Mouse (Mus musculus): ENCODE results near the gene Rab11b. TPM values are rescaled to one million over a fixed set of nuclear protein-coding genes. Genes with fewer than 3 reads are reported as not detected.
A peak's percentile ranks its signal among the peaks of the same experiment; 100 is the strongest.

The Rab11b gene
- polyA plus RNA-seq (2012; rRNA removed), result 633 and 642 TPM in 2 replicates

DNA sequence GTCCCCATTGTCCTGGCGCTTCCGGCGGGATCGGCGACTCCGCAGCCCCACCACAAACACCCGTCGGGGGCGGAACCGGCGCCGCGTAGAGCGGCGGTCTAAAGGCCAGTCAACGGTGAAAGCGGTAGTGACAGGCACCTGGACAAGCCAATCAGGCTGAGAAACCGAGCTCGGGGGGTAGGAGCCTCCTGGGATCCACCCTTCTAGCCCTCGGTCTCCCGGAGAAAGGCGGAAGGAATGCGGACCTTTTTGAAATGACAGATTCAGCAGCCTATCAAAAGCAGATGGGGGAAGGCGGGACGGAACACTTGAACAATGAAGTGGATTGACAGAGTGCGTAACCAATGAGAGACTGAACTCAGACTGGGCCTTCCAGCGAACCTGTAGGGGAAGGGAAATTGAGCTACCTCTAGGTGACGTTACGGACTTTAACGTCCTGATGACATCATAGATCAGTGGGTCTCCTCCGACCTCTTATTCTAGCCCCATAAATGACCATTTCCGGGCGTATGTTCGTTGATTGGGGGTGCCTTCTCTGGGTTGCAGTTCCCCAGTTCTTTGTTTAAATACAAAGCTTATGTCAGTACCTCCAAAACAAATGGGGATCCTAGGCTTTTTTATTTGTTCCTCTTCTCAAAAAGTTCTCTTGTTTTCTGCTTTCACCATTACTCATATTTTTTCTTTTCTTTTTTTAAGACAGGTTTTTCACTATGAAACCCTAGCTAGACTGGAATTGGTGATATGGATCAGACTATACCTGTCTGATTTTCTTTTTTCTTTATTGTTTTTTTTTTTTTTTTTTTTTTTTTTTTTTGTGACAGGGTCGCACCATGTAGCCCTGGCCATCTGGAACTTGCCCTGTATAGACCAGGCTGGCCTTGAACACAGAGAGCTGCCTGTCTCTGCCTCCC is at the start of gene Rab11b:
Gene Rab11b, minus strand, starts transcription at position 276 of the 911 bp plus-strand sequence.
- no peak for TF ChIP-seq CTCF (IDR thresholded peaks at IDR 0.05; ENCODE audit: borderline replicate concordance, extremely low read depth, insufficient read depth, insufficient read length)
- no peak; the same call in 1 of the 2 replicates for TF ChIP-seq POLR2A (IDR thresholded peaks at IDR 0.05; ENCODE audit: borderline replicate concordance, extremely low read depth, insufficient read depth, insufficient read length, poor library complexity, severe bottlenecking)
- DNase-seq (ENCODE audit: low read depth), result peak; percentile 100

DNA sequence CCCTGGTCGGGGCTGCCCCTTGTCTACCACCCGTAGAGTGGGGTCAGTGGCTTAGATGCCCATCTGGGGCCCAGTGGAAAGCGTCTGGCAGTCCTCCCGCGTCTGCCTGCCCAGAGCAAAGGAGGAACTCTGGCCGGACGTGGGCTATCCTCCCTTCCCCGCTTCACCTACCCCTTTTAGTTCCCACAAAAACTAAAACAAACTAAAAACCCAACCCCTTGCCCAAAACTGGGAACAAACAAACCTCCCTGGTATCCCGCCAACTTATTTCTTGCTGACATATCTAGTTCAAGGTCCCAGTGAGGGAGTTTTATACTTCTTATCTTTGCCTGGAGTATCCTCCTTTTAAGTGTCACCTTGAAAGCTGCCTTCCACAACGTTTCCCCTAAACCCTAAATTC is 47.9 kb upstream of the Rab11b start:
- DNase-seq (ENCODE audit: low read depth), result no peak
- TF ChIP-seq CTCF (IDR thresholded peaks at IDR 0.05; ENCODE audit: borderline replicate concordance, extremely low read depth, insufficient read depth, insufficient read length) (no peak), POLR2A (IDR thresholded peaks at IDR 0.05; ENCODE audit: borderline replicate concordance, extremely low read depth, insufficient read depth, insufficient read length, poor library complexity, severe bottlenecking) (no peak)

DNA sequence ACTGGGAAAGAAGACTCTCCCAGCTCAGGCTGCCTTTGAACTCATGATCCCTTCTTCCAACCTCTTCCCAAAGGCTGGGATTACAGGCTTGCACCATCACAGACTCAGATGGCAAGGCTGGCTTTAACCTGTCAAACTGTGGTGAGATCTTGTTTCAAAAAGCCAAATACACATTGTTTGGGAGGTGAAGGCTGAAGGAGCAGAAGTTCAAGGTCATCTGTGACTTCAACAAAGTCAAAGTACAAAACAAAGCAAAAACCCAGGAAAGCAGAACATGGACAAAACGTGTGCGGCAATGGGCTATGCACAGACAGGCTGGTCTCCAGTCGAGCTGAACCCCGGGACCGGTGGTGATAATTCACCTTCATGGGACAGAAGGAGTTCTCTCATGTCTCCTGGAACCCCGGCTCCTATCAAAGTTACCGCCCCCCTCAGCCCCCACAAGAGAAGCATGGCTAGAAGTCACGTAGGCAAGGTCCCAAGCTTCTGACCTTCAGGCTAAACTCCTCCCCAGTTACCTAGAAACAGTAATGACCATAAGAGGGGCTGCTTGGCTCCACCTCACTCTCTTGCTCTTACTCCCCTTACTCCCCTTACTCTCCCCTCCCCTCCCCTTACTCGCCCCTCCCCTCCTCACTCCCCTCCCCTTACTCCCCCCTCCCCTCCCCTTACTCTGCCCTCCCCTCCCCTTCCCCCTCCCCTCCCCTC is 47.0 kb upstream of the Rab11b start:
- no peak for DNase-seq (ENCODE audit: low read depth)
- TF ChIP-seq POLR2A (IDR thresholded peaks at IDR 0.05; ENCODE audit: borderline replicate concordance, extremely low read depth, insufficient read depth, insufficient read length, poor library complexity, severe bottlenecking) (no peak), CTCF (IDR thresholded peaks at IDR 0.05; ENCODE audit: borderline replicate concordance, extremely low read depth, insufficient read depth, insufficient read length) (no peak)

DNA sequence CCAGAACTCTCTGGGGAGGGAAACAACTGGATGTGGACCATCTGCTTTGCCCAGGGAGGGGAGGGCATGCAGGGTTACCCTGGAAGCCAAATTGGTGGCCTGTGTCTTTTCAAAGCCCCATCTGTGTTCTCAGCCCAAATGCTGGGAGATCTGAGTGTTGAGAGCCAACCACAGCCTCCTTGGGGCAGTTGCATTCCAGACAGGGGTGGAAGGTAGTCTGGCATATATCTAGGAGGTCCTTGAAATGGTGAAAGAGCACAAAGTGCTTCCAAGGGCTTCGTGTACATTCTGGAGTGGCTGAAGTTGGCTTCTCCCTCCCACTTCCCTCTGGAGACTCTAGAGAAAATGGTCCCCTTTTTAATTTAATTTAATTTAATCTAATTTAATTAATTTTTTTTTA is 44.4 kb upstream of the Rab11b start:
- TF ChIP-seq POLR2A (IDR thresholded peaks at IDR 0.05; ENCODE audit: borderline replicate concordance, extremely low read depth, insufficient read depth, insufficient read length, poor library complexity, severe bottlenecking) (no peak), CTCF (IDR thresholded peaks at IDR 0.05; ENCODE audit: borderline replicate concordance, extremely low read depth, insufficient read depth, insufficient read length) (no peak)
- DNase-seq (ENCODE audit: low read depth), result no peak

DNA sequence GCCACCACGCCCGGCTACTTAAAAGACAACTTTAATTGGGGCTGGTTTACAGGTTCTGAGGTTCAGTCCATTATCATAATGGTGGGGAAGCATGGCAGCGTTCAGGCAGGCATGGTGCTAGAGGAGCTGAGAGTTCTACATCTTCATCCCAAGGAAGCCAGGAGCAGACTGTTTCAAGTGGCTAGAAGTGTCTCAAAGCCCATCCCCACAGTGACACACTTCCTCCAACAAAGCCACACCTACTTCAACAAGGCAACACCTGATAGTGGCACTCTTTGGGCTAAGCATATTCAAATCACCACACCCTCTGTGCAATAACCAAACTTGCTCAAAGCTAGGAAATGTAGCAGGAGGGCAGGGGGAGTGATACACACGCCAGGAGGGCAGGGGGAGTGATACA is 43.9 kb upstream of the Rab11b start:
- no peak for TF ChIP-seq CTCF (IDR thresholded peaks at IDR 0.05; ENCODE audit: borderline replicate concordance, extremely low read depth, insufficient read depth, insufficient read length)
- no peak for TF ChIP-seq POLR2A (IDR thresholded peaks at IDR 0.05; ENCODE audit: borderline replicate concordance, extremely low read depth, insufficient read depth, insufficient read length, poor library complexity, severe bottlenecking)
- DNase-seq (ENCODE audit: low read depth), result no peak

DNA sequence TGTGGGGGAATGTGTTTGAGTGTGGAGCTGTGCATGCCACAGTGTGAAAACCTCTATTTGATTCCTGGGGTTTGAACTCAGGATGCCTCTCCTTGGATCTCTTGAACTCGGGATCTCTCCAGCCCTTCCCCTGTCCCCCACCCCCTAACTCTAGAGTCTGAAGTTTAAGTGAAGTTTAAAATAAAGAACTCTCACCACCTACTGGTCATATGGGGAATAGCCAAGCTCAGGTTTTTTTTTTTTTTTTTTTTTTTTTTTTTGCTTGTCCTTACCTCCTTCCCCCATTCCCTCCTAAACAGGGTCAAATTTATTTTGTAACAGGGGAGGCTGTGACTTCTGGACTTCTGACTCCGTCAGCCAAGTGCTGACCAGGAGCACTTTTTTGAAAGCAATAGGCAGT is 41.9 kb upstream of the Rab11b start:
- DNase-seq (ENCODE audit: low read depth), result peak; percentile 45

DNA sequence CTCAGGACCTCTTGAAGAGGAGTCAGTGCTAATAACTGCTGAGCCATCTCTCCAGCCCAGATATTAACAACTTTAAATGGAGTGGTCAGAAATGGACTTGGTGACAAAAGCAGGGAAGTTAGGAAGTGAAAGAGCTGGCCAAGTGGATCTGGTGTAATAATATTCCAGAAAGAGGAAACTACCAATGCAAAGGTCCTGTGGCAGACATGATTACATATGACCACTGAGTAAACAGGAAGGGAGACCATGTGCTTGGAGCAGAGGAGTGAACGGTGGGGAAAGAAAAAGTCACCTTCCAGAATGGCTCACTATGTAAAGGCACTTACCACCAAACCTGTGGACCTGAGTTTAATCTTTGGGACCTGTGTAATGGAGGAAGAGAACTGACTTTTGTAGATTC is 38.9 kb upstream of the Rab11b start:
- DNase-seq (ENCODE audit: low read depth), result no peak

More for the DNA sequence above, 41.9 kb upstream of the Rab11b start:
- TF ChIP-seq CTCF (IDR thresholded peaks at IDR 0.05; ENCODE audit: borderline replicate concordance, extremely low read depth, insufficient read depth, insufficient read length), result peak; percentile 32; the same call in 1 of the 2 replicates
- TF ChIP-seq POLR2A (IDR thresholded peaks at IDR 0.05; ENCODE audit: borderline replicate concordance, extremely low read depth, insufficient read depth, insufficient read length, poor library complexity, severe bottlenecking), result no peak

DNA sequence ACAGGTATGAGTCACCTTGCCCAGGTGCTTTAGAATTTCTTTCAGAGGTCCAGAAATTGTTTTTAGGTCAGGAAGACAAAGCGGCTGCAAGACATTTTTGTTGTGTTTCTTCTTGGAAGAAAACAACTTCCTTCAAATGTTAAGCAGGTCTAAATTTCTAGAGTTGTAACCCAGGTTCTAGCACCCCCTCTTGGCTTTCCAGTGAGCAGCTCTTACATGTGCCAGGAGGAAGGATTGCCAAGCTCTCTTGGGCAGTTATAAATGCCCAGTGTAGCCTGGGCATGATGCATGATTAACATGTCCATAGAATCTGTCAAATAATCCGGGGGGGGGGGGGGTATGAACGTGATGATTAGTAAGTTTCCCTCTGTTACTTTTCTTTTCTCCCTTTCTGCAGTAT is 38.0 kb upstream of the Rab11b start:
- TF ChIP-seq POLR2A (IDR thresholded peaks at IDR 0.05; ENCODE audit: borderline replicate concordance, extremely low read depth, insufficient read depth, insufficient read length, poor library complexity, severe bottlenecking), result no peak
- TF ChIP-seq CTCF (IDR thresholded peaks at IDR 0.05; ENCODE audit: borderline replicate concordance, extremely low read depth, insufficient read depth, insufficient read length), result peak; percentile 11; the same call in 1 of the 2 replicates
- DNase-seq (ENCODE audit: low read depth), result peak; percentile 53

More for the DNA sequence above, 38.9 kb upstream of the Rab11b start:
- TF ChIP-seq POLR2A (IDR thresholded peaks at IDR 0.05; ENCODE audit: borderline replicate concordance, extremely low read depth, insufficient read depth, insufficient read length, poor library complexity, severe bottlenecking), result no peak
- no peak for TF ChIP-seq CTCF (IDR thresholded peaks at IDR 0.05; ENCODE audit: borderline replicate concordance, extremely low read depth, insufficient read depth, insufficient read length)

DNA sequence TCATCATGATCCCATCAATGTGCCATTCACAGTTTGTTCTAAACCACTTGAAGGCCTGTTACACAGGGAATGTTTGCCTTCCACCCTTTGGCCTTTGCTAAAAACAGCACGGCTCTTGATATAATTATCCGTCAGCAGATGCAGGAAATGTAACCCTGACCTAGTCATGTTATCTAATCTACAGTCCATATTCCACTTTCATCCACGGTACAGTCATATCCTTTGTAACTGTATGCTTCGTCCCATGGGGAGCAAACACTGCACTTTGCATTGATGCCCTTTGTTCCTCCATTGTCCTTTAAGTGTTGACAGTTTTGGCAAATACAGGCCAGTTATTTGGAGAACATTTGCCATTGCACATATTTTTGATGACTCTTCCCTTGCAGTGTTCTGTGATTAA is 28.4 kb upstream of the Rab11b start:
- TF ChIP-seq POLR2A (IDR thresholded peaks at IDR 0.05; ENCODE audit: borderline replicate concordance, extremely low read depth, insufficient read depth, insufficient read length, poor library complexity, severe bottlenecking) (no peak), CTCF (IDR thresholded peaks at IDR 0.05; ENCODE audit: borderline replicate concordance, extremely low read depth, insufficient read depth, insufficient read length) (no peak)

DNA sequence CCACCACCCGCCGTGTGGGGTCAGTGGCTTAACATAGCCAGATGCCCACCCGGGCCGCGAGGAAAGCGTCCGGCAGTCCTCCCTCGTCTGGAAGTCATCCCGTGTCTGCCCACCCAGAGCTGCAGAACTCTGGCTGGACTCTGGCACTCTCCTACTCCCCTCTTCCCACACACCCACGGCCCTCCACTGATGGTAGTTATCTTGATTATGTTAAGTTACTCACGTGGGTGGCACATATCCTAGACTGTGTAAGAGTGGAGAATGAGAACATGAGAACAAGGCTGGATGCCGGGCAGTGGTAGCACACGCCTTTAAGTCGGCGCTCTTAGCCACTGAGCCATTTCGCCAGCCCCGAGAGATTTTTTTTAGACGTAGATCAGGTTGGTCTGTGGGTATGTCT is 26.0 kb upstream of the Rab11b start:
- no peak for DNase-seq (ENCODE audit: low read depth)

More for the DNA sequence above, 28.4 kb upstream of the Rab11b start:
- no peak for DNase-seq (ENCODE audit: low read depth)

DNA sequence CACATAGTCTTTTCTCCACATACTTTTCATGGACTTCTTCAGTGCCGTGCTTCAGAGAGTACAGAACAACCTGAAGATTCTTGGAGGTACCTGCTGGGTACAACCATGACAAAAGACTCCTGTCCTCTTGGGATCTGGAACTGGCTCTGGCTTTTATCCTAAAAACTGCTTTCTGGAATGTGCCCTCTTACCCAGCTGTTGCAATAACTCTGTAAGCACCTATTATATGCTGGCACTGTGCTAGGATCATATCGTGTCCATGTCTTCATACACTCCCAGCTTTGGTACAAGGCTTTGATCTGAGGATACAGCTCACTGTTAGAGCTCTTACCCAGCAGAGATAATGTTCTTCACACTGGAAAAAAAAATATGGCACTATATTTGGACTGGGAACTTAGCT is 24.6 kb upstream of the Rab11b start:
- TF ChIP-seq POLR2A (IDR thresholded peaks at IDR 0.05; ENCODE audit: borderline replicate concordance, extremely low read depth, insufficient read depth, insufficient read length, poor library complexity, severe bottlenecking), result no peak
- no peak for TF ChIP-seq CTCF (IDR thresholded peaks at IDR 0.05; ENCODE audit: borderline replicate concordance, extremely low read depth, insufficient read depth, insufficient read length)
- no peak for DNase-seq (ENCODE audit: low read depth)

More for the DNA sequence above, 26.0 kb upstream of the Rab11b start:
- no peak for TF ChIP-seq CTCF (IDR thresholded peaks at IDR 0.05; ENCODE audit: borderline replicate concordance, extremely low read depth, insufficient read depth, insufficient read length)
- TF ChIP-seq POLR2A (IDR thresholded peaks at IDR 0.05; ENCODE audit: borderline replicate concordance, extremely low read depth, insufficient read depth, insufficient read length, poor library complexity, severe bottlenecking), result no peak
